Mouse (Mus musculus) inflammation-experienced regulatory T-cells, adult 6 months (primary cell): Measurements from ENCODE around the gene Trim44. TPM values are rescaled to one million over a fixed set of nuclear protein-coding genes. Genes with fewer than 3 reads are reported as not detected.
A peak's percentile ranks its signal among the peaks of the same experiment; 100 is the strongest.

Experiments
- ATAC-seq: one replicate; pipeline ENCODE4 v1.8.0; 2017
- polyA plus RNA-seq, 3 experiments: library from polyadenylated mRNA; unstranded; fragments of 100-300 nt; shearing (Covaris generic); gene quantifications; one replicate each; pipeline ENCODE4 v1.2.1; 2017

Trim44 gene
- polyA plus RNA-seq, 3 experiments from 2014 or later, result 3.6 to 9.9 (median 9.3) TPM

DNA sequence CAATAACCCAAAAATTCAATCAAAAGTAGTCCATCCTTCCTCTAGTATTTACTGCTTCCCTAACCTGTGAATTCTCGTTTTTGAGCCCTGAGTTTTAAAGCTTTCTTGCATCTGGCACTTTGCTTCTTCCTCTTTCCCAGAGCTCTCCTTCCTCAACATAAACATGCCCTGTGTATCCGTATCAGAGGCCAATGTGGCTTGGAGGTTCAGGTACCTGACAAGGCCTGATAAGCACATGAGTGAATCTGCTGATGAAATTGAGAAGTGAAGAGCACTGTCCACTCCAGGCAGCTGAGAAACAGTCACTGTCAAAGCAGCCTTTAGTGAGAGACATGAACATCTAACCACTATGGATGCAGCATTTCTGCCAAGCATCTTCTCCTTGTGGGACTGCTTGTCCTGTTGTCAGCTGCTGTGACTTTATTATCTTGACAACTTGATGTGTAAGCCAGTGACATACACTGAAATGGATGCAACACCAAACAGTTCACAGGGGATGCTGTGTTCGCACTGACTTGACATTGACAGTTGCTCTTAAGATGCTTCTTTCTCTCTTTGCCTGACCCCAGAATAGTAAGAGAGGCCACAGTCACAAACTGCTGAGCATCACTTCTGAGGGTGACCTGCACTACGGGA lies 42.9 kb downstream of the Trim44 start:
- ATAC-seq, result no peak

GRCm38 (mm10) chr2:102362896-102363530 lies 44.6 kb downstream of the Trim44 start:
- ATAC-seq, result no peak

DNA sequence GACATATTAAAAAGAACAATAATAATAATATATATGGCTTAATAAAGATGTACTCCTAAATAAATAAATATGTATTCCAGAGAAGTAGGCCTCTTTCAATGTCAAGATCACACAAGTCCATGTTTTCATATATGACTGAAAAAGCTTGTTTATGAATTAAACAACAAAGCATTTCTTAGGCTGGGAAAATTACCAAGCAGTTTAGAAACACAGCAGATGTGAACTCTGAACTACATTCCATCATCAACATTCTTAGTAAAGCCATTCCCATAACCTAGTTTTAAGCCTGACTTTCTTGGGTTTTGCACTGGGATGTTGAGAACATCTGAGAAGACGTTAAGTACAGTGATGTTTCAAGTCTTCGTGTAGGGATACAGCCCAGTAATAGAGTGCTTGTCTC lies 45.4 kb downstream of the Trim44 start:
- no peak for ATAC-seq

GRCm38 (mm10) chr2:102356879-102357695 lies 50.5 kb downstream of the Trim44 start:
- no peak for ATAC-seq

GRCm38 (mm10) chr2:102354076-102354475 lies 53.6 kb downstream of the Trim44 start:
- ATAC-seq, result no peak

DNA sequence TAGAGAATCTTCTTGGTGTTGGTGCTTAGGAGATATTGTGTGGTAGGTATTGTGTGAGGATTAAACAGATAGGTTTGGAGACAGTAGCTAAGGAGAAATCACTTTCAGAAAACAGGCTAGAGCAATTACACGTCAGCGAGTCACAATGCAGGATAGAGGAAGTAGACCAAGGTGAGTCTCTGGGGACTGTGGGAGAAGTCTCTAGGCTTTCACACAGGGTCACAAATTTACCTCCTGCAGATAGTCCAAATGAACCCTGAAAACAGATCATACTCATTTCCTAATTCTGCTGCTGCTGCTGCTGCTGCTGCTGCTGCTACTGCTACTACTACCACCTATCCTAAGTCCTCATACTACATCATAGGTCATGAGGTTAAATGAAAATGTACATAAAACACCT lies 66.2 kb downstream of the Trim44 start:
- ATAC-seq, result no peak

DNA sequence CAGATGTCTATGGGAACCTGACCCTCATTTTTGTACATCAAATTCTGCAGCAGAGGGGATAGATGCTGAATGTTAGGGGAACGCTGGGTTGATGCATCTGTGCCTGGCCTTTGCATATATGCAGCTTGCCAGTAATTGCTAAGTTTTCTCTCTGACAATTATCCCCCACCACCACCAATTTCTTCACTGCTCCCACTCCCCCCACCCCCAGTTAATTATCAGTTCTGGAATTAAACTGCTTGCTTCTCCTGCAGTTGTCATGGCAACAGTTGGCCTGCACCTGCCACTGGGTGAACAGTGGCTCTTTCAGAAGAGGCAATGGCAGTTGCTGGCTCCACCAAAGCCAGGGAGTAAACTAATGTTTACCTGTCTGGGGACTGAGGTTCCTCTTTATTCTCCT lies 70.8 kb downstream of the Trim44 start:
- ATAC-seq, result no peak

- ATAC-seq, result no peak
These were observed 75.7 kb downstream of the Trim44 start for GRCm38 (mm10) chr2:102331932-102332331.

GRCm38 (mm10) chr2:102331092-102331491 lies 76.5 kb downstream of the Trim44 start:
- no peak for ATAC-seq

DNA sequence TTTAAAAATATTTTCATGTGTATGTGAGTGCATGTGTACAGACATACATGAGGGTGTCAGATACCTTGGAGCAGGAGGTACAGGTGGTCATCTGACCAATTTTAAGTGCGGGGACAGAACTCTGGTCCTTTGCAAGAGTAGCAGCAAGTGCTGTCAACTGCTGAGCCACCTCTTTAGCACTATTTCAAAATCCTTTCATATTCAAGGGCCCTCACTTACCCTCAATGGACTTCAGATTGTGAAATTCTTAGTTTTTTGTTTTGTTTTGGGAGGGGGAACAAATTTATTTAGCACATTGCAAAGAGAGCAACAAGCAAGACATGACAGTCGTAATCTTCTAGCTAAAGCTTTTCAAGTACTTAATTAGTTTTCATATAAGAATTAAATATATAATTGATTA lies 81.7 kb downstream of the Trim44 start:
- ATAC-seq, result no peak

GRCm38 (mm10) chr2:102324336-102324735 lies 83.3 kb downstream of the Trim44 start:
- ATAC-seq, result no peak

DNA sequence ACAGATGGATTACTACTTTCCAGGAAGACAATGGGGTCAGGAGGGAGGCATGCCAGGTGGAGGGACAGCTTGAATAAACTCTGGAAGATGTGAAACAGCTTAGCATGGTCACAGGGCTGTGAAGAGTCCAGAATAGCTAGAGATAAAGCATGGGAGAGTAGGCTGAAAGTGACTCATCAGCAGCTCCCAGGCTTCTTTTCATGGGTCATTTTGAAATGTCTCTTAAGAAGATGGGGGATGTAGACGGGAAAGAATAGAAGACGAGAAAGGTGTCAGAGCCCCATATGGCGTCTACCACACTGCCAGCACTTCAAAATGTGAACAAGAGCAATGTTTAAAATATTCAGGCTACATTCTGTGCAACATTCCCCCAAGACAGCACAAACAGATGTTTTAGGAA lies 91.1 kb downstream of the Trim44 start:
- no peak for ATAC-seq

- ATAC-seq, result no peak
These were observed 92.5 kb downstream of the Trim44 start for GRCm38 (mm10) chr2:102315153-102315552.

GRCm38 (mm10) chr2:102314610-102315009 lies 93.0 kb downstream of the Trim44 start:
- ATAC-seq, result no peak

DNA sequence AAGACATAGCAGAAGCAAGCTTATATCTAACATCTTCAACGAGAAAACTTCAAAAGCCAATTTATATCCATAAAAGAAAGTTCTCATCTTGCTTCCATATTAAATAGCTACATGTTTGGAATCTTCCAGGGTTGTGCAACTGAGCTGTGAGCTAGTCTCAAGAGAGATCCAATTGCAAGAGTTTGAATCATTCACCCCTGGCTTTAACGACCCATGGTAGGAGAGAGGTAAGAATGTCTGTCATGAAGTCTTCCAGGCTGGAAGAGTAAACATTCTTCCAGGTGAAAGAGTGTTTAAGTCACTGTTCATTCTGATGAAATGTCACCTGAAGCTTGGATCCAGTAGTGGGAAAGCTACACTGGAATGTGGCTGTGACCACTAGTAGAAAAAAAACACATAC lies 93.6 kb downstream of the Trim44 start:
- ATAC-seq, result no peak

GRCm38 (mm10) chr2:102312903-102313302 lies 94.7 kb downstream of the Trim44 start:
- ATAC-seq, result peak; percentile 76

DNA sequence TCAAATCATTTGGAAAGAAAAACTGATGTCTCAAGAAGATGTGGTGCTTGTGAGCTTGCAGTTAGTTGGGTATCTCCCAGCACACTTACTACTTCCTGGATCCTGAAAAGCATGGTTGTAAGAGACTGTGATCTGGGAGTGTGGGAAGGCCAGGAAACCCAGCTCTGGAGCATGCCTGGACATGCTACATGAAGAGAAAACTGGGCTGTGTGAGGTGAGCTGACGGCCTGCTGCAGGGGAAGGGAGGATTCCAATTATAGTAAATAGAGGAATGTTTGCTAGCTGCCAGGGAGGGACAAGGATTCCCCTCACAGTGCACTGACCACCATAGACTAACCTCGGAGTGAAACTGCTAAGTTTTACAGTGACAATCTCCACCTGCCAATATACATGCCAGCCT lies 104.4 kb downstream of the Trim44 start:
- ATAC-seq, result no peak

GRCm38 (mm10) chr2:102302532-102302931 lies 105.1 kb downstream of the Trim44 start:
- ATAC-seq, result no peak

DNA sequence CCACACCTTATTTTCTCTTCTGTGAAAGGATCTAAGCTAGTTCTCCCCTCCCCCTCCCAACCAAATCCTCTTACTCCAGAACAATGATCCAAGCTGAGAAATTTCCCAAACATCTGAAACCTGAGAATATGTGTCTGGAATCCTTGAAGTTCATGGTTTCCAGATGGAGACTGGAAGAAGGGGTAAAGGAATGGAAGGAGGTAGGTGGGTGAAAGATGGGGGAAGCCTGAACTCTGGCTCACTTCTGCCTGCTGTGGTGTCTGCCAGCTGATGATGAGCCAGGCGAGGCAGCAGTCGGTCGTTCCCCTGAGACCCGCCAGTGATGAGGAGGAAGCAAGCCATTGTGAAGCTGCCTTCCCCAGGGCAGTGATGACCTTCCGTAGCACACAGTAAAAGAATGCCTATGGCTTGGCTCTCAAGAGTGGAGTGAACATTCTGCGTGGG lies 112.8 kb downstream of the Trim44 start:
- no peak for ATAC-seq

DNA sequence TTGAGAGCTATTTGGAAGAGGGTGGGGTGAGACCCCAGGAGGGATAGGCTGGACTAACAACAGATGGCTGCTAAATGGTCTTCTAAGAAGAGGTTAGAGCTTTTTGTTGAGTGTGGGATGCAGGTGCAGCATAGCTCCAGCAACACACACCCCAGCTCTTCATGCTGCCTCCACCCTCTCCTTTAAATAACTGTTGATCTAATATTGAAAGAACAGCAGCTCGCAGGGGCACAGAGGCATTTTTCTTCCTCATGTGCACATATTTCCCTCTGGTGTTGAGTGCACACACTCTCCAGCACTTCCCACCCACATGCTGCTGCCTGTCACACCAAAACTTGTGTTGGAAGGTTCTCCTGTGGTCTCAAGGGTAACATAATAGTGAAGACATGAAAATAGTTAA lies 114.4 kb downstream of the Trim44 start:
- no peak for ATAC-seq

DNA sequence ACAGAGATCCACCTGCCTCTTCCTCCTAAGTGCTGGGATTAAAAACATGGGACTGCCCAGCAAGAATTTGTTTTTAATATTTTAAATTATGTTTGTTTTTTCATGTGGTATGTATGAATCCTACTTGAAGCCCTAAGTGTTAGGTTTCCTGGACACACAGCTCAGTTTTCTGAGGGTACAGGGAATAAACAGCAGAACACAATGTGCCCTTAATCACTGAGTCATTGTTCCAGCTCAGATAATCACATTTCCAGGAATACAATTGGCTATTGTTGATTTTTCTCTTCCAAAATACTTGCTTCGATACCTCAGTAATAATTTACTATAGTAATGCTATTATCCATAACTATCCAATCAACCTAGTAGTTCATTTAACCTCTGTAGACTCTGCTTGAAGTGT lies 115.6 kb downstream of the Trim44 start:
- no peak for ATAC-seq

- ATAC-seq, result no peak
These were observed 116.1 kb downstream of the Trim44 start for GRCm38 (mm10) chr2:102291533-102291932.

- peak; percentile 81 for ATAC-seq
These were observed 117.6 kb downstream of the Trim44 start for GRCm38 (mm10) chr2:102290041-102290440.

DNA sequence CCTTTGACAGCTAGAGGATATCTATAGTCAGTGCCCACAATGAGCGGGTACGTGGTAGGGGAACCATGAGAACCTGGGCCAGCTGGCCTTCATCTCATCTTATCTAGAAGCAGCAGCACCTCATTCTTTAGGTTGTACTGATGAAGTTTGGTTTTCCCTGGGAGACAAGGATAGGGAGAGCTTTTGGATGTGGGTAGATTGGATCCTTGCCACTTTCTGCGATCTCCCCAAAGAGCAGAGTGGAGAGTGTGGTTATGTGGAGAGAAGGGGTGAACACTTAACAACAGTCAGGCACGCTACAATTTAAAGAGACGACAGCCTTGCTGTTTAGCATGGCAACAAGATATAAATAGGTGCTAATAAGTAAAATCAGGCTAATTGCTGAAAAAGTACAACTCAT lies 119.0 kb downstream of the Trim44 start:
- ATAC-seq, result no peak
